Mouse (Mus musculus): ENCODE data around the gene Wdr75. TPM values are rescaled to one million over a fixed set of nuclear protein-coding genes. Genes with fewer than 3 reads are reported as not detected.
A peak's percentile ranks its signal among the peaks of the same experiment; 100 is the strongest.

Wdr75 gene
- polyA plus RNA-seq, 1 experiment from 2014 or later: 58.7 TPM

- H3K4me1 ChIP-seq (ENCODE audit: insufficient read depth, low read length): no peaks in the 10 kb centered on the region
- H3K27me3 ChIP-seq (ENCODE audit: insufficient read depth, low read length): no peaks in the 10 kb centered on the region
- no peak overlapping the region for H3K27ac ChIP-seq (ENCODE audit: low read length)
- H3K9me3 ChIP-seq (ENCODE audit: low read length): no peaks in the 10 kb centered on the region
- no peak overlapping the region for H3K9ac ChIP-seq (replicated peaks; ENCODE audit: low read length)
- no peaks in the 10 kb centered on the region for H3K36me3 ChIP-seq (ENCODE audit: insufficient read depth, low read length)
- ATAC-seq (ENCODE audit: low FRiP score, low TSS enrichment): no peak
- no peak overlapping the region for H3K4me2 ChIP-seq (replicated peaks; ENCODE audit: low read depth, low read length)
- WGBS: 93% methylated on average over 13 of the region's 13 CpGs
- no peak overlapping the region for H3K4me3 ChIP-seq (ENCODE audit: low read length)
Measured at GRCm38 (mm10) chr1:45769321-45769720, 25.6 kb upstream of the Wdr75 start.

DNA sequence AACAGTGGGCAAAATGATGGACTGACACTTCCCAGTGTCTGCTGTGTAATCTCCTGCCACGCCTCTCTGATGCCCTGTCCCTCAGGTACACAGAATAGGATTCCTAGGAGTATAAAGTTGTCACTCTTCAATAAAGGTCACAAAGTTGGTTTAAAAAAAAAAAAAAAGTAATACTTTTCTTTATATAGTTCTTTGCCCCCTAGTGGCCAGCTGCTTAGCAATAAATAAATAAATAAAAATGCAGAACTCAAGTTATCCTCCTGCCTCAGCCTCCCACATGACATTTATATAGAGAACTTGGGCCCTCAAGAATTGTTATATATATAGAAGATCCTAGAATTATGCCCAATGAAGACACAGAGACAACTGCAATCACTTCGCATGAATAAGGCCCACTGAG, 24.9 kb upstream of the Wdr75 start:
- H3K4me2 ChIP-seq (replicated peaks; ENCODE audit: low read depth, low read length): no peak overlapping the region
- no peak overlapping the region for H3K27ac ChIP-seq (ENCODE audit: low read length)
- no peak for ATAC-seq (ENCODE audit: low FRiP score, low TSS enrichment)
- H3K4me3 ChIP-seq (ENCODE audit: low read length): no peak overlapping the region
- no peaks in the 10 kb centered on the region for H3K9me3 ChIP-seq (ENCODE audit: low read length)
- H3K9ac ChIP-seq (replicated peaks; ENCODE audit: low read length): no peak overlapping the region
- no peaks in the 10 kb centered on the region for H3K4me1 ChIP-seq (ENCODE audit: insufficient read depth, low read length)
- 95% methylated on average over 2 of the region's 2 CpGs for WGBS
- no peaks in the 10 kb centered on the region for H3K27me3 ChIP-seq (ENCODE audit: insufficient read depth, low read length)
- H3K36me3 ChIP-seq (ENCODE audit: insufficient read depth, low read length): no peaks in the 10 kb centered on the region

GRCm38 (mm10) chr1:45780606-45781288, 14.2 kb upstream of the Wdr75 start:
- Histone ChIP-seq H3K27ac (ENCODE audit: low read length) (peak overlapping the region; percentile 28; the same call in 1 of the 2 replicates), H3K4me1 (ENCODE audit: insufficient read depth, low read length) (no peaks in the 10 kb centered on the region), H3K9ac (replicated peaks; ENCODE audit: low read length) (no peak overlapping the region), H3K36me3 (ENCODE audit: insufficient read depth, low read length) (no peaks in the 10 kb centered on the region), H3K4me3 (ENCODE audit: low read length) (no peak overlapping the region), H3K27me3 (ENCODE audit: insufficient read depth, low read length) (no peaks in the 10 kb centered on the region), H3K9me3 (ENCODE audit: low read length) (no peaks in the 10 kb centered on the region), H3K4me2 (replicated peaks; ENCODE audit: low read depth, low read length) (no peak overlapping the region)
- WGBS: 64% methylated on average over 4 of the region's 4 CpGs
- peak; percentile 67; the same call in 1 of the 2 replicates for ATAC-seq (ENCODE audit: low FRiP score, low TSS enrichment)

DNA sequence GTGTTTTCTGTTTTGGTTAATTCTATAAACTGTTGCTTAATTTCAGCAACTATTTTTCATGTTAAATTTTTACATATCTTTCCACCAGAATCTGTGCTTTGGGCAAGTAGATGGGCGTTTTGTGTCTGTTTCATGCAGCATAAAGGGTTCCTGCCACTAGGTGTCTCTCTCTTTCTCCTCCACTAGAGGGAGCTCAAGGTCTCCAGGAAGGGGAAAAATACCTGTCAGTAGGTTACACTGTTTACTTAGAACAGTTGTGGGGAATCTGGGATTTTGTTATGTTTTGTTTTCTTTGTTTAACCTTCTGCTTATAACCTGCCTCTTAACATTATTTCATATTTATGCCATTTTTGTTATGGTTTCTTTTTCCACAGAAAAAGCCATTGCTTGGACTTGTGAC, 21.9 kb downstream of the Wdr75 start:
- Histone ChIP-seq H3K9me3 (ENCODE audit: low read length) (no peaks in the 10 kb centered on the region), H3K27ac (ENCODE audit: low read length) (no peak overlapping the region), H3K9ac (replicated peaks; ENCODE audit: low read length) (no peak overlapping the region), H3K4me2 (replicated peaks; ENCODE audit: low read depth, low read length) (no peak overlapping the region), H3K36me3 (ENCODE audit: insufficient read depth, low read length) (peaks cover 60% of the 10 kb centered on the region), H3K4me3 (ENCODE audit: low read length) (no peak overlapping the region), H3K27me3 (ENCODE audit: insufficient read depth, low read length) (no peaks in the 10 kb centered on the region), H3K4me1 (ENCODE audit: insufficient read depth, low read length) (no peaks in the 10 kb centered on the region)
- ATAC-seq (ENCODE audit: low FRiP score, low TSS enrichment): no peak
- 13% methylated on average over 1 of the region's 1 CpGs for WGBS

GRCm38 (mm10) chr1:45818564-45818963, 23.6 kb downstream of the Wdr75 start:
- Histone ChIP-seq H3K9me3 (ENCODE audit: low read length) (no peaks in the 10 kb centered on the region), H3K36me3 (ENCODE audit: insufficient read depth, low read length) (peaks cover 62% of the 10 kb centered on the region), H3K4me3 (ENCODE audit: low read length) (no peak overlapping the region), H3K27me3 (ENCODE audit: insufficient read depth, low read length) (no peaks in the 10 kb centered on the region), H3K27ac (ENCODE audit: low read length) (no peak overlapping the region), H3K4me1 (ENCODE audit: insufficient read depth, low read length) (no peaks in the 10 kb centered on the region), H3K4me2 (replicated peaks; ENCODE audit: low read depth, low read length) (no peak overlapping the region), H3K9ac (replicated peaks; ENCODE audit: low read length) (no peak overlapping the region)
- 95% methylated on average over 9 of the region's 9 CpGs for WGBS
- ATAC-seq (ENCODE audit: low FRiP score, low TSS enrichment): no peak

GRCm38 (mm10) chr1:45824441-45824840, 29.5 kb downstream of the Wdr75 start:
- Histone ChIP-seq H3K4me1 (ENCODE audit: insufficient read depth, low read length) (no peaks in the 10 kb centered on the region), H3K27ac (ENCODE audit: low read length) (no peak overlapping the region), H3K4me3 (ENCODE audit: low read length) (no peak overlapping the region), H3K9me3 (ENCODE audit: low read length) (no peaks in the 10 kb centered on the region), H3K27me3 (ENCODE audit: insufficient read depth, low read length) (no peaks in the 10 kb centered on the region), H3K4me2 (replicated peaks; ENCODE audit: low read depth, low read length) (no peak overlapping the region), H3K9ac (replicated peaks; ENCODE audit: low read length) (no peak overlapping the region), H3K36me3 (ENCODE audit: insufficient read depth, low read length) (peaks cover 41% of the 10 kb centered on the region)
- no peak for ATAC-seq (ENCODE audit: low FRiP score, low TSS enrichment)
- 76% methylated on average over 1 of the region's 1 CpGs for WGBS

DNA sequence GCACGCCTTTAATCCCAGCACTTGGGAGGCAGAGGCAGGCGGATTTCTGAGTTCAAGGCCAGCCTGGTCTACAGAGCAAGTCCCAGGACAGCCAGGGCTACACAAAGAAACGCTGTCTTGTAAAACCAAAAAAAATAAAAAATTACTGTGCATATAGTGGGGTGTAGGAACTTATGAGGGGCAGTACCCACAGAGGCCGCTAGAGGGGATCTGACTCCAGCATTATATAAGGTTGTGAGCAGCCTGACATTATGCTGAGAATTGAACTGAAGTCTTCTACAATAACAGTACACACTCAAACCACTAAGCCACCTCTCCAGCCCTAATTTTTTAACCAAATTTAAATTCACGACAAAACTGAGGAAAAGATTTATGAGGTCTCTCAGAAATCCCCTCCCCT, 30.2 kb downstream of the Wdr75 start:
- Histone ChIP-seq H3K4me1 (ENCODE audit: insufficient read depth, low read length) (no peaks in the 10 kb centered on the region), H3K4me2 (replicated peaks; ENCODE audit: low read depth, low read length) (no peak overlapping the region), H3K36me3 (ENCODE audit: insufficient read depth, low read length) (peaks cover 36% of the 10 kb centered on the region), H3K27ac (ENCODE audit: low read length) (no peak overlapping the region), H3K27me3 (ENCODE audit: insufficient read depth, low read length) (no peaks in the 10 kb centered on the region), H3K9me3 (ENCODE audit: low read length) (no peaks in the 10 kb centered on the region), H3K9ac (replicated peaks; ENCODE audit: low read length) (no peak overlapping the region), H3K4me3 (ENCODE audit: low read length) (no peak overlapping the region)
- WGBS: 48% methylated on average over 5 of the region's 5 CpGs
- ATAC-seq (ENCODE audit: low FRiP score, low TSS enrichment): peak; percentile 90

GRCm38 (mm10) chr1:45825630-45826029, 30.7 kb downstream of the Wdr75 start:
- no peak overlapping the region for H3K27ac ChIP-seq (ENCODE audit: low read length)
- WGBS: 87% methylated on average over 3 of the region's 3 CpGs

DNA sequence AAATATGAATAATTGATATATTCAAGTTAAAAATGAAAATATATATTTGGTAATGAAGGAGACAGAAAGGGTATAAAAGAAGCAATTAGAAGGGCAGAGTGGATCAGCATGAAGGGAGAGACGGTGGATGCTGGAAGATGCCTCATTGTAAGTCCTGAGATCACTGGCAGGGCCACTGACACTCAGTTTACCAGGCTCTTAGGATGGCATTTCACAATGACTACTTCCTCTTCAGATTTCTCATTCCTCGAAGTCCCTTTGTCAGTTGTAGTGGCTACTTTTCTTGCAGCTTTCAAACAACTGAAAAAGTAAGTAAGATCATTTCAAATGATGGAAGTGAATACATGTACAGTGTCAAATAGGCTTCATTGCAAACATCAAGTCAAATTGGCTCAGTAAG, 31.2 kb downstream of the Wdr75 start:
- H3K4me1 ChIP-seq (ENCODE audit: insufficient read depth, low read length): no peaks in the 10 kb centered on the region
- H3K27me3 ChIP-seq (ENCODE audit: insufficient read depth, low read length): no peaks in the 10 kb centered on the region
- WGBS: 88% methylated on average over 2 of the region's 2 CpGs
- no peak overlapping the region for H3K4me2 ChIP-seq (replicated peaks; ENCODE audit: low read depth, low read length)
- no peak overlapping the region for H3K27ac ChIP-seq (ENCODE audit: low read length)
- no peaks in the 10 kb centered on the region for H3K9me3 ChIP-seq (ENCODE audit: low read length)
- H3K36me3 ChIP-seq (ENCODE audit: insufficient read depth, low read length): peaks cover 30% of the 10 kb centered on the region
- ATAC-seq (ENCODE audit: low FRiP score, low TSS enrichment): no peak
- H3K4me3 ChIP-seq (ENCODE audit: low read length): no peak overlapping the region
- no peak overlapping the region for H3K9ac ChIP-seq (replicated peaks; ENCODE audit: low read length)

More at GRCm38 (mm10) chr1:45825630-45826029, 30.7 kb downstream of the Wdr75 start:
- peaks cover 33% of the 10 kb centered on the region for H3K36me3 ChIP-seq (ENCODE audit: insufficient read depth, low read length)
- no peaks in the 10 kb centered on the region for H3K9me3 ChIP-seq (ENCODE audit: low read length)
- H3K4me1 ChIP-seq (ENCODE audit: insufficient read depth, low read length): no peaks in the 10 kb centered on the region
- H3K27me3 ChIP-seq (ENCODE audit: insufficient read depth, low read length): no peaks in the 10 kb centered on the region
- H3K9ac ChIP-seq (replicated peaks; ENCODE audit: low read length): no peak overlapping the region
- no peak overlapping the region for H3K4me3 ChIP-seq (ENCODE audit: low read length)
- ATAC-seq (ENCODE audit: low FRiP score, low TSS enrichment): no peak
- H3K4me2 ChIP-seq (replicated peaks; ENCODE audit: low read depth, low read length): no peak overlapping the region

- no peak overlapping the region for H3K9ac ChIP-seq (replicated peaks; ENCODE audit: low read length)
- no peaks in the 10 kb centered on the region for H3K4me1 ChIP-seq (ENCODE audit: insufficient read depth, low read length)
- no peak overlapping the region for H3K4me2 ChIP-seq (replicated peaks; ENCODE audit: low read depth, low read length)
- no peaks in the 10 kb centered on the region for H3K9me3 ChIP-seq (ENCODE audit: low read length)
- no peak overlapping the region for H3K27ac ChIP-seq (ENCODE audit: low read length)
- 82% methylated on average over 2 of the region's 2 CpGs for WGBS
- ATAC-seq (ENCODE audit: low FRiP score, low TSS enrichment): no peak
- peaks cover 27% of the 10 kb centered on the region for H3K36me3 ChIP-seq (ENCODE audit: insufficient read depth, low read length)
- no peaks in the 10 kb centered on the region for H3K27me3 ChIP-seq (ENCODE audit: insufficient read depth, low read length)
- no peak overlapping the region for H3K4me3 ChIP-seq (ENCODE audit: low read length)
Measured at GRCm38 (mm10) chr1:45826796-45827195, 31.8 kb downstream of the Wdr75 start.

Measured in kidney, embryonic 16.5 days (tissue).